Mouse (Mus musculus): ENCODE results near the gene Trak1.

DNA sequence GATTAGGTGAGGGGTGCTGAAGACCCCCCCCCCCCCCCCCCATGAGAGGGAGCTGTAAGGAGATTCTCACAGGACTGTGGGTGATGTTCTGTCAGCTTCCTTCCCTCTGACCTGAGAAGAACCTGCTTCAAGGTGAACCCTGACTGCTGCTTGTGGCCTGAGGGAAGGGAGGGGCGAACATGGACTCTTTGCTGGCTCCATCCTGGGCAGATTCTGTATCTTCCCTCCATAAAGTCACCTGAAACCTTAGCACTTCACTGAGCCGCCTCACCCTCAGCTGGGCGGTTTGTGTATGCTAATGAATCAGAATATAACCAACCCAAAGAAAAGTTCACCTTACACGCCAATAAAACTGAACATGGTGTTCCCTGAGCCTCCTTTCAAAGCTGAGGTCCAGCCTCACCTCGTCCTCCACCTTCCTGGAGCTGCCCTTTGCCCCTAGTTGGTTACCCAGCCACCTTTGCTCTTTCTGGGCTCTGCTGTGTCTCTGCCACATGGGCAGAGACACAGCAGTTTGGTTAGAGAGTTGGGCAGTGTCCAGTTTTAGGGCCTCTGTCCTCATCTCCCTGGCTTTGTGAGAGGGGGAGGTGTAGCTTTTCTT is 45.3 kb downstream of the Trak1 start:
- no peak for TF ChIP-seq GATA1 (IDR thresholded peaks at IDR 0.05; ENCODE audit: borderline replicate concordance, low read length)
- no peak for TF ChIP-seq FLI1 (IDR thresholded peaks at IDR 0.05; ENCODE audit: low read length)

Data from megakaryocyte, embryonic 14.5 days (primary cell).